Mouse (Mus musculus): ENCODE measurements at regions not wholly inside any gene's neighbourhood (a gene's known extent, or its start where the extent isn't known, plus 50 kb on each side); places are given as distances from the start of the nearest gene placed in this dataset.

GRCm38 (mm10) chr7:135911376-135911775 is 195.2 kb upstream of the Mki67 start:
- TF ChIP-seq POLR2A (IDR thresholded peaks at IDR 0.05; ENCODE audit: low read depth, low read length) (no peak), CTCF (conservative IDR thresholded peaks at IDR 0.05; ENCODE audit: insufficient read depth, insufficient read length, low read depth, low read length) (no peak)
- H3K4me1 ChIP-seq (ENCODE audit: control insufficient read depth, insufficient read depth, low read length): no peaks in the 10 kb centered on the region
- no peaks in the 10 kb centered on the region; the same call in 1 of the 2 replicates for H3K27me3 ChIP-seq (replicated peaks; ENCODE audit: control insufficient read depth, insufficient read depth, low read length)
- no peak overlapping the region for H3K4me3 ChIP-seq (ENCODE audit: insufficient read depth, low read depth, low read length)
- H3K27ac ChIP-seq (ENCODE audit: insufficient read depth, low read depth, low read length): no peak overlapping the region
- no peaks in the 10 kb centered on the region for H3K36me3 ChIP-seq (ENCODE audit: control insufficient read depth, insufficient read depth, low read length)
- no peak for DNase-seq

- WGBS: 80% methylated on average over 3 of the region's 3 CpGs
- Histone ChIP-seq H3K4me1 (ENCODE audit: control insufficient read depth, insufficient read depth, low read length) (no peaks in the 10 kb centered on the region), H3K36me3 (ENCODE audit: control insufficient read depth, insufficient read depth, low read length) (no peaks in the 10 kb centered on the region), H3K27me3 (replicated peaks; ENCODE audit: control insufficient read depth, insufficient read depth, low read length) (no peaks in the 10 kb centered on the region; the same call in 1 of the 2 replicates), H3K27ac (ENCODE audit: insufficient read depth, low read depth, low read length) (no peak overlapping the region), H3K4me3 (ENCODE audit: insufficient read depth, low read depth, low read length) (no peak overlapping the region)
- no peak for TF ChIP-seq CTCF (conservative IDR thresholded peaks at IDR 0.05; ENCODE audit: insufficient read depth, insufficient read length, low read depth, low read length)
- TF ChIP-seq POLR2A (IDR thresholded peaks at IDR 0.05; ENCODE audit: low read depth, low read length): no peak
- peak; percentile 8 for DNase-seq
Measured at GRCm38 (mm10) chr7:135913923-135914634, 197.9 kb upstream of the Mki67 start.

- Histone ChIP-seq H3K4me3 (ENCODE audit: insufficient read depth, low read depth, low read length) (no peak overlapping the region), H3K36me3 (ENCODE audit: control insufficient read depth, insufficient read depth, low read length) (no peaks in the 10 kb centered on the region), H3K27ac (ENCODE audit: insufficient read depth, low read depth, low read length) (no peak overlapping the region), H3K4me1 (ENCODE audit: control insufficient read depth, insufficient read depth, low read length) (no peaks in the 10 kb centered on the region), H3K27me3 (replicated peaks; ENCODE audit: control insufficient read depth, insufficient read depth, low read length) (no peaks in the 10 kb centered on the region)
- 60% methylated on average over 7 of the region's 7 CpGs for WGBS
- DNase-seq: no peak
- TF ChIP-seq POLR2A (IDR thresholded peaks at IDR 0.05; ENCODE audit: low read depth, low read length) (no peak), CTCF (conservative IDR thresholded peaks at IDR 0.05; ENCODE audit: insufficient read depth, insufficient read length, low read depth, low read length) (no peak)
Measured at GRCm38 (mm10) chr7:135923876-135924275, 207.7 kb upstream of the Mki67 start.

GRCm38 (mm10) chr7:135924641-135925040 is 208.5 kb upstream of the Mki67 start:
- no peaks in the 10 kb centered on the region for H3K36me3 ChIP-seq (ENCODE audit: control insufficient read depth, insufficient read depth, low read length)
- H3K27me3 ChIP-seq (replicated peaks; ENCODE audit: control insufficient read depth, insufficient read depth, low read length): no peaks in the 10 kb centered on the region
- TF ChIP-seq CTCF (conservative IDR thresholded peaks at IDR 0.05; ENCODE audit: insufficient read depth, insufficient read length, low read depth, low read length) (no peak), POLR2A (IDR thresholded peaks at IDR 0.05; ENCODE audit: low read depth, low read length) (no peak)
- 83% methylated on average over 4 of the region's 4 CpGs for WGBS
- no peak overlapping the region for H3K4me3 ChIP-seq (ENCODE audit: insufficient read depth, low read depth, low read length)
- H3K27ac ChIP-seq (ENCODE audit: insufficient read depth, low read depth, low read length): no peak overlapping the region
- no peak for DNase-seq
- H3K4me1 ChIP-seq (ENCODE audit: control insufficient read depth, insufficient read depth, low read length): no peaks in the 10 kb centered on the region

- Histone ChIP-seq H3K4me1 (ENCODE audit: control insufficient read depth, insufficient read depth, low read length) (no peaks in the 10 kb centered on the region), H3K27me3 (replicated peaks; ENCODE audit: control insufficient read depth, insufficient read depth, low read length) (no peaks in the 10 kb centered on the region), H3K36me3 (ENCODE audit: control insufficient read depth, insufficient read depth, low read length) (no peaks in the 10 kb centered on the region), H3K27ac (ENCODE audit: insufficient read depth, low read depth, low read length) (no peak overlapping the region), H3K4me3 (ENCODE audit: insufficient read depth, low read depth, low read length) (no peak overlapping the region)
- DNase-seq: no peak
- 100% methylated on average over 1 of the region's 1 CpGs for WGBS
- TF ChIP-seq POLR2A (IDR thresholded peaks at IDR 0.05; ENCODE audit: low read depth, low read length): no peak
- no peak for TF ChIP-seq CTCF (conservative IDR thresholded peaks at IDR 0.05; ENCODE audit: insufficient read depth, insufficient read length, low read depth, low read length)
Measured at GRCm38 (mm10) chr7:135930091-135930490, 213.9 kb upstream of the Mki67 start.

GRCm38 (mm10) chr7:135932595-135933175 is 216.5 kb upstream of the Mki67 start:
- no peak overlapping the region for H3K4me3 ChIP-seq (ENCODE audit: insufficient read depth, low read depth, low read length)
- no peaks in the 10 kb centered on the region for H3K36me3 ChIP-seq (ENCODE audit: control insufficient read depth, insufficient read depth, low read length)
- 84% methylated on average over 5 of the region's 5 CpGs for WGBS
- no peaks in the 10 kb centered on the region for H3K4me1 ChIP-seq (ENCODE audit: control insufficient read depth, insufficient read depth, low read length)
- no peak for DNase-seq
- TF ChIP-seq POLR2A (IDR thresholded peaks at IDR 0.05; ENCODE audit: low read depth, low read length): no peak
- no peak for TF ChIP-seq CTCF (conservative IDR thresholded peaks at IDR 0.05; ENCODE audit: insufficient read depth, insufficient read length, low read depth, low read length)
- H3K27ac ChIP-seq (ENCODE audit: insufficient read depth, low read depth, low read length): no peak overlapping the region
- no peaks in the 10 kb centered on the region; the same call in 1 of the 2 replicates for H3K27me3 ChIP-seq (replicated peaks; ENCODE audit: control insufficient read depth, insufficient read depth, low read length)

GRCm38 (mm10) chr7:135935180-135935579 is 219.0 kb upstream of the Mki67 start:
- Histone ChIP-seq H3K27me3 (replicated peaks; ENCODE audit: control insufficient read depth, insufficient read depth, low read length) (no peaks in the 10 kb centered on the region; the same call in 1 of the 2 replicates), H3K4me3 (ENCODE audit: insufficient read depth, low read depth, low read length) (no peak overlapping the region), H3K27ac (ENCODE audit: insufficient read depth, low read depth, low read length) (no peak overlapping the region), H3K36me3 (ENCODE audit: control insufficient read depth, insufficient read depth, low read length) (no peaks in the 10 kb centered on the region), H3K4me1 (ENCODE audit: control insufficient read depth, insufficient read depth, low read length) (no peaks in the 10 kb centered on the region)
- 58% methylated on average over 1 of the region's 1 CpGs for WGBS
- DNase-seq: no peak
- TF ChIP-seq CTCF (conservative IDR thresholded peaks at IDR 0.05; ENCODE audit: insufficient read depth, insufficient read length, low read depth, low read length): no peak
- no peak for TF ChIP-seq POLR2A (IDR thresholded peaks at IDR 0.05; ENCODE audit: low read depth, low read length)
